Mouse (Mus musculus) liver, embryonic 12.5 days (tissue): Measurements from ENCODE around the gene Rpl7a. TPM values are rescaled to one million over a fixed set of nuclear protein-coding genes. Genes with fewer than 3 reads are reported as not detected.

Experiments used
- polyA plus RNA-seq: library from polyadenylated mRNA; unstranded; fragments of >200 nt; fragmentation: Nextera tagmentation; extraction: Ambion mirVana; gene quantifications from 2 replicates; pipeline ENCODE4 v1.2.1, GENCODE M21; 2016

The Rpl7a gene
- polyA plus RNA-seq, 1 experiment from 2014 or later = 587 TPM

Other genes with a start within 250 kb of the Rpl7a start
- gene Lcn4, start 239.5 kb upstream of the Rpl7a start, polyA plus RNA-seq = not detected in 2 replicates
- gene Abo, start 45.8 kb upstream of the Rpl7a start, polyA plus RNA-seq = not detected in 2 replicates
- gene Surf6, start 7.9 kb upstream of the Rpl7a start, polyA plus RNA-seq = 21.6 and 23.8 TPM in 2 replicates
- gene Med22, start 87 bp upstream of the Rpl7a start, polyA plus RNA-seq = 30.0 and 32.1 TPM in 2 replicates
- gene Surf2, start 5.6 kb downstream of the Rpl7a start, polyA plus RNA-seq = 46.3 and 48.1 TPM in 2 replicates
- 41.6 and 42.5 TPM in 2 replicates for gene Surf1, start 5.8 kb downstream of the Rpl7a start, polyA plus RNA-seq
- gene Surf4, start 23.2 kb downstream of the Rpl7a start, polyA plus RNA-seq = 120 and 124 TPM in 2 replicates
- gene Stkld1, start 23.3 kb downstream of the Rpl7a start, polyA plus RNA-seq = 0.06 and 0.14 TPM in 2 replicates
- gene Rexo4, start 53.6 kb downstream of the Rpl7a start, polyA plus RNA-seq = 33.8 and 35.2 TPM in 2 replicates
- gene Adamts13, start 62.7 kb downstream of the Rpl7a start, polyA plus RNA-seq = 0.96 and 1.1 TPM in 2 replicates
- gene Cacfd1, start 99.2 kb downstream of the Rpl7a start, polyA plus RNA-seq = 16.5 and 19.1 TPM in 2 replicates
- 0.31 and 0.36 TPM in 2 replicates for gene Slc2a6, start 117.2 kb downstream of the Rpl7a start, polyA plus RNA-seq
- 0.14 and 0.90 TPM in 2 replicates for gene Mymk, start 161.4 kb downstream of the Rpl7a start, polyA plus RNA-seq
- 0.77 and 1.3 TPM in 2 replicates for gene Adamtsl2, start 168.6 kb downstream of the Rpl7a start, polyA plus RNA-seq
- 0.08 TPM in 1 of 2 replicates, not detected in the other for gene Fam163b, start 231.7 kb downstream of the Rpl7a start, polyA plus RNA-seq